Mouse (Mus musculus): ENCODE results near the gene Plin3.

- TF ChIP-seq CHD2 (IDR thresholded peaks at IDR 0.05; ENCODE audit: low read depth, low read length) (no peak), ZC3H11A (IDR thresholded peaks at IDR 0.05; ENCODE audit: borderline replicate concordance, low read depth, low read length) (no peak)
These were observed 62.7 kb downstream of the Plin3 start for GRCm38 (mm10) chr17:56229943-56230342.
